Mouse (Mus musculus): ENCODE results near the gene Lrrc75a. TPM values are rescaled to one million over a fixed set of nuclear protein-coding genes. Genes with fewer than 3 reads are reported as not detected.

Gene Lrrc75a
- polyA plus RNA-seq, 1 experiment from 2014 or later, result 18.6 TPM

DNA sequence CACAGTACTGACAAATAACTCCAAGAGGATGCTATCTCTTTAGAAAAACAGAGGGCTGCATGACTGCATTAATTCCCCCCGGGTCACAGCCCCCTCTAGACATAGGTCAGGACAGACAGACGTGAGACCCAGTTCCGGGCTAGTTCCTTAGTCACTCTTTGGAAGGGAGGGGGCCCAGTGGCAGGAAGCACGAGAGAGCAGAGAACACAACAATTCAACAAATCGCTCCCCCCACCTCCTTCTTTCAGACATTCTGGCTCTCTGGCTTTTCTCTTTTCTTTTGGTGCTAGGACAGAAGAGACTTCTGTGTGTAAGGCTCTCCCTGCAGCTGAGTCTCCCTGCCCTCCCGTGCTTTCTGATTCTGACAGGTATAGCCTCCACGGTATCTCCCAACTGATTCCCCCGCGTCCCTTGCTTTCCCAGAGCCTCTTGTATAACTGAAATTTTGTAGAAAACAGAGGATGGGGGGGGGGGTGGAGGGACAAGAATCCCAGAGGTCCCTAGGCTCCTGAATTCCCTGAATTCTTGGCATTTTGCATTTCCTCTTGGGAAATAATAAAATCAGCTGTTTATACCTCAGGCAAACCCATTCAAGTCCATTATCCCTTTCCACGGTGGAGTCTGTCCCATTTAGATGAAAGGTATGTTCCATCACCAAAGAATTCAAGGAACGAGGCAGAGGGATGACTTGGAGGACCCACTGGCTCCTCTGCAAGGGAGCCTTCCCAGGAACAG, 12.1 kb downstream of the Lrrc75a start:
- Histone ChIP-seq H3K4me2 (peak overlapping the region; percentile 38), H3K27me3 (replicated peaks) (no peaks in the 10 kb centered on the region), H3K4me3 (no peak overlapping the region), H3K9me3 (replicated peaks) (no peaks in the 10 kb centered on the region), H3K36me3 (no peaks in the 10 kb centered on the region), H3K27ac (ENCODE audit: poor library complexity, severe bottlenecking) (peak overlapping the region; percentile 84), H3K4me1 (replicated peaks) (peaks cover 71% of the 10 kb centered on the region), H3K9ac (peak overlapping the region; percentile 41; the same call in 1 of the 2 replicates)
- 36% methylated on average over 11 of the region's 11 CpGs for WGBS
- no peak for ATAC-seq (ENCODE audit: insufficient number of reproducible peaks, low FRiP score)

DNA sequence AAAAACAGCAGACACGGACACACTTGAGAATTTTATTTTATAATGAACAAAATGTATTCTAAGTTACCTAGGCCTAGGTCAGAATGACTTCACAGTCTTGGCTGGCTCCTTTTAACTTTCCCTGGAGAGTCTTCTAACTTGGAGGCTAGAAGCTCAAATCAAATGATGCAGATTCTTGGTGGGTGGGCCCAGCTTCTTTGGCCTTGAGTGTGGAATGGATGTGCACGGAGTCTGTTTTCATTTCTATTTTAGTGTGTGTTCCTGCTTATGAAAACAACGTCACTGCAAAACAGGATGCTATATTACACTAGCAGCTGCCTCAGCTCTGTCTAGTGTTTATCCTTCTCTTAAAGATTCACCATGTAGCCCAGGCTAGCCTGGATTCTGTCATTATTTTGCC, 12.9 kb downstream of the Lrrc75a start:
- Histone ChIP-seq H3K9me3 (replicated peaks) (no peaks in the 10 kb centered on the region), H3K4me3 (no peak overlapping the region), H3K4me2 (no peak overlapping the region), H3K9ac (no peak overlapping the region), H3K27ac (ENCODE audit: poor library complexity, severe bottlenecking) (peak overlapping the region; percentile 84; the same call in 1 of the 2 replicates), H3K36me3 (no peaks in the 10 kb centered on the region), H3K4me1 (replicated peaks) (peaks cover 74% of the 10 kb centered on the region), H3K27me3 (replicated peaks) (no peaks in the 10 kb centered on the region)
- no peak for ATAC-seq (ENCODE audit: insufficient number of reproducible peaks, low FRiP score)
- 61% methylated on average over 3 of the region's 3 CpGs for WGBS

GRCm38 (mm10) chr11:62631138-62631537, 17.2 kb downstream of the Lrrc75a start:
- H3K4me1 ChIP-seq (replicated peaks), result peaks cover 61% of the 10 kb centered on the region

DNA sequence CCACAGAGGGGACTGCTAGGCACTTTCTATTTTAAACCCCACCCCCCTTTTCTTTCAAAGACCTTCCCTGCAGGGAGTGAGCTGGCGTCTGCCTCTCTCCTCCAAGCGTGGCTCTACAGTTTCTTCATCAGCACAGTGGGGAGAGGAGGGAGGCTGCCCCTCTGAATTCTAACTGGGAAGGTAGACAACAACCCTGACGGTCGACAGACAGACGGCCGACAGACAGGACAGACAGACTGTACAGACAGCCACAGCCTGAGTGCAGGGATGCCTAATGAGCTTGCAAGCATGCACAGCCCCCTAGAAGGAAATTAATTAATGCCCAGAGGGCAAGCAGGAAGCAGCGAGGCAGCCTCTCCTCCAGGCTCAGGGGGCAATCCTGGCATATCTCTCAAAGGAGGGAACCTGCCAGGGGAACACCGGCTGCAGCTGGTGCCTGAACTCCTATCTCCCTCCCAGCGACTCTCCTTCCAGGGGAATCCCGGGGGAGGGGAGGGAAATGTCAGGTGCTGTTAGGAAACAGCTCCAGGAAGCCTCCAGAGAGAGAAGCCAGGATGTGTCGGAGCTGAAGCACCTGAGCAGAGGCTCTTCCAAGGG, 18.0 kb downstream of the Lrrc75a start:
- H3K4me2 ChIP-seq, result peak overlapping the region; percentile 57
- H3K9me3 ChIP-seq (replicated peaks), result 0 out of 2 replicates have a peak, but pooled peaks cover 4% of the 10 kb centered on the region
- H3K27me3 ChIP-seq (replicated peaks), result no peaks in the 10 kb centered on the region
- H3K36me3 ChIP-seq, result peaks cover 8% of the 10 kb centered on the region; the same call in 1 of the 2 replicates
- H3K9ac ChIP-seq, result peak overlapping the region; percentile 45
- peaks cover 61% of the 10 kb centered on the region for H3K4me1 ChIP-seq (replicated peaks)
- H3K27ac ChIP-seq (ENCODE audit: poor library complexity, severe bottlenecking), result peak overlapping the region; percentile 72
- WGBS, result 3% methylated on average over 11 of the region's 11 CpGs
- H3K4me3 ChIP-seq, result peak overlapping the region; percentile 5
- ATAC-seq (ENCODE audit: insufficient number of reproducible peaks, low FRiP score), result no peak

More at GRCm38 (mm10) chr11:62631138-62631537, 17.2 kb downstream of the Lrrc75a start:
- Histone ChIP-seq H3K36me3 (peaks cover 6% of the 10 kb centered on the region; the same call in 1 of the 2 replicates), H3K27ac (ENCODE audit: poor library complexity, severe bottlenecking) (no peak overlapping the region), H3K9ac (no peak overlapping the region; the same call in 1 of the 2 replicates), H3K4me2 (peak overlapping the region; percentile 57; the same call in 1 of the 2 replicates), H3K27me3 (replicated peaks) (no peaks in the 10 kb centered on the region), H3K4me3 (no peak overlapping the region), H3K9me3 (replicated peaks) (0 out of 2 replicates have a peak, but pooled peaks cover 4% of the 10 kb centered on the region)
- no peak for ATAC-seq (ENCODE audit: insufficient number of reproducible peaks, low FRiP score)
- WGBS, result 50% methylated on average over 4 of the region's 4 CpGs

DNA sequence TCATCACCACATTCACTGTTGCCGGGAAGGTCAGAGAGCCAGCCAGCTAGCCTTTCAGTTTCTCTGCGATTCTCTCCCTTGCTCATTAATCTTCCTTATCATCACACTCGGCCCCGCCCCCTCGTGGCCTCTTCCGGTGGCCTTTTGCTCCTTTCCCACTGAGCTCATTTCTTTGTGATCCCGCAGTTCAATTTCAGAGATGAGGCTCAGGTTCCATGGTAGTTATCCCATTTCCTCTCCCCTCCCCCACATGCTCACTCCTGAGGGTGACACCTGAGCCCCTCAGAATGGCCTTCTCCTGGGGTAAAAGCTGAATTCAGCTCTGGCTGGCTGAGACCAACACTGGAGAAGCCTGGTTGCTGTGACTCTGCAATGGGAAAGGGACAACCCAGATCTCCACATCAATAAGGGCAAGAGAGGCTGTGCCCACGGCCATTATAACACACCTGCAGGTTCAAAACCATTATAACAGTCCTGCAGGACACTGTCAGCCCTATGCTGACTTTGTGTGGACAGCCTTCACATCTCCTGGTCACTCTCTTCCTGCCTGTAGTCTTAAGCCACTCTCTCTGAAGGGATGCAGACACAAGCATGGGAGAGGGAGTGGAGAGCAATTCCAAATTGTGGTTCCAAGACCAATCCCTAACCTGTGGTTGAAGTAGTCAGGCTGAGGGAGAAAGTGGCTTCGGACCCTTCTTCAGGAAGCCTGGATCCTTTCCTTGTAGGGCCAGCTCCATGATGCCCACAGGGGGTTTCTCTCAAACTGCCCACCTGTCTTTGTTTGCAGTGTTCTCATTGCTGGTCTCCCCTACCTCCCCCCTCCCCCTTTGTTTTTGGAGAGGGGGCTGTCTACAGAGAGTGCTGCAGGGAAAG, 18.7 kb downstream of the Lrrc75a start:
- H3K27ac ChIP-seq (ENCODE audit: poor library complexity, severe bottlenecking), result peak overlapping the region; percentile 72
- no peak overlapping the region for H3K4me3 ChIP-seq
- H3K9me3 ChIP-seq (replicated peaks), result 0 out of 2 replicates have a peak, but pooled peaks cover 4% of the 10 kb centered on the region
- no peaks in the 10 kb centered on the region for H3K27me3 ChIP-seq (replicated peaks)
- no peak for ATAC-seq (ENCODE audit: insufficient number of reproducible peaks, low FRiP score)
- 6% methylated on average over 9 of the region's 9 CpGs for WGBS
- H3K4me1 ChIP-seq (replicated peaks), result peaks cover 61% of the 10 kb centered on the region
- peak overlapping the region; percentile 57 for H3K4me2 ChIP-seq
- peaks cover 8% of the 10 kb centered on the region; the same call in 1 of the 2 replicates for H3K36me3 ChIP-seq
- H3K9ac ChIP-seq, result peak overlapping the region; percentile 45

GRCm38 (mm10) chr11:62624341-62625291, 23.7 kb downstream of the Lrrc75a start:
- Histone ChIP-seq H3K4me1 (replicated peaks) (peaks cover 55% of the 10 kb centered on the region), H3K4me2 (no peak overlapping the region), H3K27ac (ENCODE audit: poor library complexity, severe bottlenecking) (peak overlapping the region; percentile 55), H3K36me3 (peaks cover 22% of the 10 kb centered on the region), H3K4me3 (no peak overlapping the region), H3K27me3 (replicated peaks) (no peaks in the 10 kb centered on the region), H3K9me3 (replicated peaks) (0 out of 2 replicates have a peak, but pooled peaks cover 4% of the 10 kb centered on the region), H3K9ac (0 out of 2 replicates have a peak overlapping the region, but pooled peaks have one; percentile 13)
- ATAC-seq (ENCODE audit: insufficient number of reproducible peaks, low FRiP score), result peak; percentile 50
- whole genome bisulfite sequencing, result 36% methylated on average over 10 of the region's 10 CpGs

GRCm38 (mm10) chr11:62622850-62623249, 25.5 kb downstream of the Lrrc75a start:
- 56% methylated on average over 4 of the region's 4 CpGs for WGBS
- H3K27ac ChIP-seq (ENCODE audit: poor library complexity, severe bottlenecking), result no peak overlapping the region

DNA sequence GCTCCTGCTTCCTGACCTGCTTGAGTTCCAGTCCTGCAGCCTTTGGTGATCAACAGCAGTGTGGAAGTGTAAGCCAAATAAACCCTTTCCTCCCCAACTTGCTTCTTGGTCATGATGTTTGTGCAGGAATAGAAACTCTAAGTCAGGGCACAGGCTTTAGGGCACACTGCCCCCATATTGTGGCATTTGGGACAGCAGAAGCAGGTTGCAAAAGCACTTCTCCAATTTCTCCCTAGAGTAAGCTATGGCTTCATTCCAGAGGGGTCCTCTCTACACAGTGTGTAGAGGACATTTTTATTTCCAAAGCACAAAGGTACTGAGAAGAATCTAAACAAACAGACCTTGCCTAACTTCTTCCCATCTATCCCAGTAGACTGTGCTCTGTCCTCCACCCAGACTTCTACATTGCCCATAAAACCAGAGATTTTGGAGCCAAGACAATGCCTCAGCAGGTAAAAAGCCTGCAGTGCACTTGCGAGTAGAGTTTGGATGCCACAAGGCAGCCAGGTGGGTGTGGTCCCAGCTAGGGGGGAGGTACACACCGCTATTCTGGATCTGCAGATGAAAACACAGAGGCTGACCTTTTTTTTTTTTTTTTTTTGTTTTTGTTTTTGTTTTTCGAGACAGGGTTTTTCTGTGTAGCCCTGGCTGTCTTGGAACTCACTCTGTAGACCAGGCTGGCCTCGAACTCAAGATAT, 26.6 kb downstream of the Lrrc75a start:
- Histone ChIP-seq H3K4me3 (no peak overlapping the region), H3K4me2 (no peak overlapping the region), H3K36me3 (peaks cover 48% of the 10 kb centered on the region), H3K9ac (no peak overlapping the region), H3K27ac (ENCODE audit: poor library complexity, severe bottlenecking) (no peak overlapping the region), H3K4me1 (replicated peaks) (peaks cover 34% of the 10 kb centered on the region), H3K9me3 (replicated peaks) (0 out of 2 replicates have a peak, but pooled peaks cover 4% of the 10 kb centered on the region), H3K27me3 (replicated peaks) (no peaks in the 10 kb centered on the region)
- WGBS, result 83% methylated on average over 4 of the region's 4 CpGs
- no peak for ATAC-seq (ENCODE audit: insufficient number of reproducible peaks, low FRiP score)

More at GRCm38 (mm10) chr11:62622850-62623249, 25.5 kb downstream of the Lrrc75a start:
- ATAC-seq (ENCODE audit: insufficient number of reproducible peaks, low FRiP score), result no peak
- H3K4me2 ChIP-seq, result no peak overlapping the region
- H3K36me3 ChIP-seq, result peaks cover 38% of the 10 kb centered on the region
- no peak overlapping the region for H3K4me3 ChIP-seq
- no peak overlapping the region for H3K9ac ChIP-seq
- H3K4me1 ChIP-seq (replicated peaks), result peaks cover 38% of the 10 kb centered on the region
- H3K9me3 ChIP-seq (replicated peaks), result 0 out of 2 replicates have a peak, but pooled peaks cover 4% of the 10 kb centered on the region
- no peaks in the 10 kb centered on the region for H3K27me3 ChIP-seq (replicated peaks)

DNA sequence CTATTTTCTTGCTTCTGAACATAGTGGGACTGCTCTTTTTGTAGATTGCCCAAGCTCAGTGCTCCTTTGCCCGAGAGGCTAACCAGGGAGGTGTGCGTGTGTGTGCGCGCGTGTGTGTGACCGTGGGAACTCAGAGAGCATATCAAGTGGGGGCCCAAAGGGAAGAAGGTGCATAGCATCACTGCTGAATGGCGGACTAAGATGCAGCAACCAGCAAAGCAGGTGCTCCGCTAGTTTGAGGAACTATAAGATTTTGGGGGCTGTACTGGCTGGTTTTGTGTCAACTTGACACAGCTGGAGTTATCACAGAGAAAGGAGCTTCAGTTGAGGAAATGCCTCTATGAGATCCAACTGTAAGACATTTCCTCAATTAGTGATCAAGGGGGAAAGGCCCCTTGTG, 27.2 kb downstream of the Lrrc75a start:
- WGBS, result 88% methylated on average over 8 of the region's 8 CpGs
- ATAC-seq (ENCODE audit: insufficient number of reproducible peaks, low FRiP score), result no peak
- no peaks in the 10 kb centered on the region for H3K9me3 ChIP-seq (replicated peaks)
- no peak overlapping the region for H3K4me3 ChIP-seq
- no peaks in the 10 kb centered on the region for H3K27me3 ChIP-seq (replicated peaks)
- H3K27ac ChIP-seq (ENCODE audit: poor library complexity, severe bottlenecking), result no peak overlapping the region
- peaks cover 43% of the 10 kb centered on the region for H3K36me3 ChIP-seq
- H3K9ac ChIP-seq, result no peak overlapping the region
- no peak overlapping the region for H3K4me2 ChIP-seq
- peaks cover 32% of the 10 kb centered on the region for H3K4me1 ChIP-seq (replicated peaks)
